Mouse (Mus musculus): ENCODE measurements around the gene Zfp1. TPM values are rescaled to one million over a fixed set of nuclear protein-coding genes. Genes with fewer than 3 reads are reported as not detected.

Zfp1 gene
- polyA plus RNA-seq (2021; fragmentation: Nextera tagmentation) = 23.7 and 28.3 TPM in 2 replicates
- long read RNA-seq, experiment 1, transcript Zfp1-202 (4 exons, 1,409 nt) = minor isoform, 9 of 72 reads
- long read RNA-seq, experiment 1, transcript Zfp1-201 (4 exons, 1,811 nt) = major isoform, 43 of 72 reads
- long read RNA-seq, experiment 1, partial matches to known transcripts = 7 of 72 reads
- long read RNA-seq, experiment 1, other reads (novel, unspliced or antisense) = 13 of 72 reads
- long read RNA-seq, experiment 2, transcript Zfp1-201 (4 exons, 1,811 nt) = major isoform, 85 of 130 reads
- long read RNA-seq, experiment 2, transcript Zfp1-202 (4 exons, 1,409 nt) = minor isoform, 16 of 130 reads
- long read RNA-seq, experiment 2, partial matches to known transcripts = 4 of 130 reads
- long read RNA-seq, experiment 2, other reads (novel, unspliced or antisense) = 20 of 130 reads

GRCm38 (mm10) chr8:111643264-111644141 is at the start of gene Zfp1:
Gene Zfp1, plus strand, starts transcription at chr8:111643401.

DNA sequence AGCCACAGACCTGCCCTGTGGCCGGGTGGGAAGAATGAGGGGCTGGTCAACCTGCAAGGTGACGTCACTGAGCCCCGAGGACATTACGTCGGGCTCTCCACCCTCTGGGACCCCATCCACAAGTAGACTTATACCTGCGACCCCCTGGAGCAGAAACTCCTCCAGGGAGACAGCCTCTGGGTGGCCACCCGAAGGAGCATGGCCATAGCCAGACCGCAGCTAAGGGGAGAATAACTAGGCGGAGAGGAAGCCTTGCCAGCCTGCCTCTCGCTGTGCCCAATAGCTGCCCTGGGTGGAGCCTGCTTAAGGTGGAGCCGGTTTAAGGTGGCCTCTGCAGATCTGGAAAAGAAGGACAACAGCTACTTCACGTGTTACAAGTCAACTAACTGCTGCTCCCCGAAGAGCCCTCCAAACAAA is 13.1 kb upstream of the Zfp1 start, which contains the start of gene Ldhd:
Ldhd (minus strand) TSS at position 270 of the 417 bp plus-strand sequence.

DNA sequence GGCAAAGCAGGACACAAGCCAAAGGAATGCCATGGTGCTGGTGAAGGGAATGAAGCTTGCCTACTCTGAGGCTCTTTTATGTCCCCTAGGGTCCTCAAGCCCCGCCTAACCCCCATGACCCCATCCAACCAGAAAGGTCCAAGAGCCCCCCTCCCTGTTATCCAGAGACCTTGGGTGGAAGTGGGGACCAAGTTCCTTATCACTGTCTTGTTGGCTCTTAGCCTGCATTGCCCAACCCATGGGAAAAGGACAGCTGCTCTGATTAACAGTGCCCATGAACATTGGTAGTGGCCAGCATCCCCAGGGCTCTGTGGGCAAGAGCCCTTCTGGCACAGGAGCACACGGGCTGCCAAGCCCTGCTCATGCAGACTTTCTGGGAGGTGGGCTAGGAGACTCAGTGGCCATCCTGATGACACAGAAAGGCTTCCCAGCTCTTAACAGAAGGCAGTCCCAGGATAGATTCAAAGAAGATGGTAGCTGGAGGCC is 47.8 kb downstream of the Zfp1 start, which contains the start of gene Ctrb1:
Ctrb1 (minus strand) TSS at position 51 of the 486 bp plus-strand sequence.

Small RNA genes within 50 kb of the gene (microRNA-seq; reads per million reads assigned to microRNA genes)
- not detected for gene Mir7076

Other genes starting within 250 kb of the Zfp1 start
- 11.2 and 15.8 TPM in 2 replicates for gene Fa2h, start 249.6 kb upstream of the Zfp1 start, polyA plus RNA-seq (2021; fragmentation: Nextera tagmentation)
- gene Wdr59, start 121.3 kb upstream of the Zfp1 start, polyA plus RNA-seq (2021; fragmentation: Nextera tagmentation) = 2.5 and 3.1 TPM in 2 replicates
- 12.6 and 13.8 TPM in 2 replicates for gene Znrf1, start 107.3 kb upstream of the Zfp1 start, polyA plus RNA-seq (2021; fragmentation: Nextera tagmentation)
- 2.7 and 3.1 TPM in 2 replicates for gene Ldhd, start 13.0 kb upstream of the Zfp1 start, polyA plus RNA-seq (2021; fragmentation: Nextera tagmentation)
- gene Ctrb1, start 47.6 kb downstream of the Zfp1 start, polyA plus RNA-seq (2021; fragmentation: Nextera tagmentation) = not detected in 2 replicates
- 22.4 and 23.7 TPM in 2 replicates for gene Bcar1, start 100.4 kb downstream of the Zfp1 start, polyA plus RNA-seq (2021; fragmentation: Nextera tagmentation)
- gene Cfdp1, start 210.9 kb downstream of the Zfp1 start, polyA plus RNA-seq (2021; fragmentation: Nextera tagmentation) = 155 TPM in 2 replicates
- gene Tmem170, start 233.3 kb downstream of the Zfp1 start, polyA plus RNA-seq (2021; fragmentation: Nextera tagmentation) = 3.5 and 7.6 TPM in 2 replicates

Measured in layer of hippocampus, adult 6 months (tissue).